Mouse (Mus musculus) stomach, postnatal 0 days (tissue): ENCODE measurements around the gene St8sia6. TPM values are rescaled to one million over a fixed set of nuclear protein-coding genes. Genes with fewer than 3 reads are reported as not detected.
A peak's percentile ranks its signal among the peaks of the same experiment; 100 is the strongest.

Source experiments
- ATAC-seq: fragments of 200-750 bp; cut with Nextera tagmentation; 2 replicates; pipeline ENCODE4 v1.8.0; 2017; ENCODE audit not compliant: low FRiP score, low TSS enrichment
- DNase-seq: peaks from one replicate; pipeline ENCODE4 v3.0.0-alpha.2; 2016; ENCODE audit warnings: low spot score
- H3K27ac ChIP-seq: fragments of 300-500 bp; sonication (generic); replicated peaks from 2 replicates; pipeline ENCODE4 v1.5.1; 2014; ENCODE audit warnings: mild to moderate bottlenecking, control low read depth
- H3K27me3 ChIP-seq: fragments of 300-500 bp; sonication (generic); 2 replicates; pipeline ENCODE4 v1.6.1; 2014; ENCODE audit warnings: low read length; ENCODE audit not compliant: control insufficient read depth, insufficient read depth
- H3K36me3 ChIP-seq: fragments of 300-500 bp; sonication (generic); 2 replicates; pipeline ENCODE4 v1.6.1; 2014; ENCODE audit warnings: low read length, mixed read lengths; ENCODE audit not compliant: control insufficient read depth, insufficient read depth
- H3K4me1 ChIP-seq: fragments of 300-500 bp; sonication (generic); replicated peaks from 2 replicates; pipeline ENCODE4 v1.6.1; 2014; ENCODE audit warnings: antibody characterized with exemption; ENCODE audit not compliant: control insufficient read depth, insufficient read depth
- H3K4me2 ChIP-seq: fragments of 300-500 bp; sonication (generic); replicated peaks from 2 replicates; pipeline ENCODE4 v1.6.1; 2014; ENCODE audit warnings: low read depth, mild to moderate bottlenecking, control low read depth, moderate library complexity
- H3K4me3 ChIP-seq: fragments of 300-500 bp; sonication (generic); 2 replicates; pipeline ENCODE4 v1.5.1; 2014; ENCODE audit warnings: low read depth, low read length, control low read depth
- H3K9ac ChIP-seq: fragments of 300-500 bp; sonication (generic); 2 replicates; pipeline ENCODE4 v1.6.1; 2014; ENCODE audit warnings: mild to moderate bottlenecking, low read length, control low read depth, mixed read lengths
- H3K9me3 ChIP-seq: fragments of 300-500 bp; sonication (generic); 2 replicates; pipeline ENCODE4 v1.6.1; 2016; ENCODE audit warnings: low read length; ENCODE audit not compliant: control insufficient read depth
- CTCF ChIP-seq: IDR thresholded peaks from 2 replicates; pipeline ENCODE4 v1.5.1; 2016; ENCODE audit warnings: antibody characterized with exemption, low read depth, mild to moderate bottlenecking, moderate library complexity
- EP300 ChIP-seq: optimal IDR thresholded peaks from 2 replicates; pipeline ENCODE3; 2016; ENCODE audit warnings: antibody characterized with exemption
- WGBS: fragments of 180-500 bp; shearing (Covaris S2); extraction: QIAGEN DNeasy Blood & Tissue Kit; methylation state at CpG from one replicate; pipeline ENCODE4 v1.1.7; 2014; 5-methylcytosine and 5-hydroxymethylcytosine counted together
- polyA plus RNA-seq: library from polyadenylated mRNA; unstranded; fragments of >200 nt; fragmentation: Nextera tagmentation; extraction: Ambion mirVana; gene quantifications from 2 replicates; pipeline ENCODE4 v1.2.1, GENCODE M21; 2015

Gene St8sia6
- polyA plus RNA-seq, 1 experiment from 2014 or later = 1.1 TPM

DNA sequence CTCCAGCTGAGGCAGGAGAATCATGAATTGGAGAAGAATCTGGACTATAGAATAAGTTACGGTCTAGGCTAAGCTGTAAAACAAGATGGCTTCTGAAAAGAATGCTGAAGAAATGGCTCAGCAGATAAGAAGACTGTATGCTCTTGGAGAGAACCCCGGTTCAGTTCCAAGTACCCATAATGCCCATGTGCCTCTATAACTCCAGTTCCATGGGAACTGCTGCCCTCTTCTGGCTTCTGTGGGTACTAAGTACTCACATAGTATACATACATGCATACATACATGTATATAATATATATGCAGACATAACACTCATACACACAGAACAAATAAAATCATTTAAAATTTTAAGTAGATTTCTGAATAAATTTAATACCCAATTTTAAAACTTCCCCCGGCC, 12.3 kb upstream of the St8sia6 start:
- 90% methylated on average over 3 of the region's 3 CpGs for whole genome bisulfite sequencing
- Histone ChIP-seq H3K27me3 (no peaks in the 10 kb centered on the region), H3K4me1 (no peaks in the 10 kb centered on the region), H3K36me3 (no peaks in the 10 kb centered on the region), H3K27ac (no peak overlapping the region), H3K4me2 (no peak overlapping the region), H3K4me3 (no peak overlapping the region), H3K9ac (no peak overlapping the region), H3K9me3 (no peaks in the 10 kb centered on the region)
- DNase-seq (no peak), ATAC-seq (no peak)
- TF ChIP-seq EP300 = no peak
- peak; percentile 38 for TF ChIP-seq CTCF

DNA sequence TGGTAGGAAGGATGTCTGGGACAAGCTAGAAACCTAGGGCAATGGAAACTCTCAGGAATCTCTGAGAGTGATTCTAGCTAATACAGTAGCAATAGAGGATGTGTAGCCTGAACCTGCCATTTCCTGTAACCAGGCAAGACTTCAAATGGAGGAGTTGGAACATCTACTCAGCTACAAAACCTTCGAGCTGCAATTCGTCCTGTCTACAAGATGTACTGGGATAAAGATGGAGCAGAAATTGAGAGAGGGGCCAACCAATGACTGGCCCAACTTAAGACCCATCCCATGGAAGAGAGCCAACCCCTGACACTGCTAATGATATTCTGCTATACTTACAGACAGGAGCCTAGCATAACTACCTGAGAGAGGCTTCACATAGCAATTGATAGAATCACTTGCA, 6.8 kb upstream of the St8sia6 start:
- Histone ChIP-seq H3K4me3 (no peak overlapping the region), H3K4me1 (no peaks in the 10 kb centered on the region), H3K27me3 (no peaks in the 10 kb centered on the region), H3K36me3 (no peaks in the 10 kb centered on the region), H3K9me3 (no peaks in the 10 kb centered on the region), H3K9ac (no peak overlapping the region), H3K27ac (no peak overlapping the region), H3K4me2 (no peak overlapping the region)
- 94% methylated on average over 2 of the region's 2 CpGs for WGBS
- DNase-seq (no peak), ATAC-seq (no peak)
- TF ChIP-seq CTCF (no peak), EP300 (no peak)

DNA sequence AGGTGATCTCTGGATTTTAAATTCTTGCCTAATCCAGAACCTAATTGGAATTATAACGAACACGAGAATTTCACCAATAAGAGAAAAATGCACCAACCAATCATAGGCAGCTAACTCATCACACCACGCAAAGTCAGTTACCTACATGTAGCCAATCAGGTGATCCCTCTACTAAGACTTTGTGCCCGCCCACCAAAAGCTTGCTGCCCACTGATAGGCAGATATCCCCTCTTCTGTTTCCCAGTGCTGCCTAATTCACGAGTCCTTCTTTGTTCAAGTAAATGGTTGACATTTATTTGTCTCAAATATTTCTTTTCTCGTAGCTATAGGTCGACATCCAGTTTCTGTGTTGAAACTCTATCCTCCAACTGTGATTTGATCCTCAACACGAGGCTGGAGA, 582 bp upstream of the St8sia6 start:
- Histone ChIP-seq H3K4me1 (no peaks in the 10 kb centered on the region), H3K4me2 (no peak overlapping the region), H3K9ac (no peak overlapping the region), H3K36me3 (no peaks in the 10 kb centered on the region), H3K27ac (no peak overlapping the region), H3K4me3 (no peak overlapping the region), H3K9me3 (no peaks in the 10 kb centered on the region), H3K27me3 (no peaks in the 10 kb centered on the region; the same call in 1 of the 2 replicates)
- ATAC-seq = no peak
- DNase-seq = no peak
- TF ChIP-seq EP300 = no peak
- TF ChIP-seq CTCF = no peak
- WGBS = 81% methylated on average over 8 of the region's 8 CpGs

DNA sequence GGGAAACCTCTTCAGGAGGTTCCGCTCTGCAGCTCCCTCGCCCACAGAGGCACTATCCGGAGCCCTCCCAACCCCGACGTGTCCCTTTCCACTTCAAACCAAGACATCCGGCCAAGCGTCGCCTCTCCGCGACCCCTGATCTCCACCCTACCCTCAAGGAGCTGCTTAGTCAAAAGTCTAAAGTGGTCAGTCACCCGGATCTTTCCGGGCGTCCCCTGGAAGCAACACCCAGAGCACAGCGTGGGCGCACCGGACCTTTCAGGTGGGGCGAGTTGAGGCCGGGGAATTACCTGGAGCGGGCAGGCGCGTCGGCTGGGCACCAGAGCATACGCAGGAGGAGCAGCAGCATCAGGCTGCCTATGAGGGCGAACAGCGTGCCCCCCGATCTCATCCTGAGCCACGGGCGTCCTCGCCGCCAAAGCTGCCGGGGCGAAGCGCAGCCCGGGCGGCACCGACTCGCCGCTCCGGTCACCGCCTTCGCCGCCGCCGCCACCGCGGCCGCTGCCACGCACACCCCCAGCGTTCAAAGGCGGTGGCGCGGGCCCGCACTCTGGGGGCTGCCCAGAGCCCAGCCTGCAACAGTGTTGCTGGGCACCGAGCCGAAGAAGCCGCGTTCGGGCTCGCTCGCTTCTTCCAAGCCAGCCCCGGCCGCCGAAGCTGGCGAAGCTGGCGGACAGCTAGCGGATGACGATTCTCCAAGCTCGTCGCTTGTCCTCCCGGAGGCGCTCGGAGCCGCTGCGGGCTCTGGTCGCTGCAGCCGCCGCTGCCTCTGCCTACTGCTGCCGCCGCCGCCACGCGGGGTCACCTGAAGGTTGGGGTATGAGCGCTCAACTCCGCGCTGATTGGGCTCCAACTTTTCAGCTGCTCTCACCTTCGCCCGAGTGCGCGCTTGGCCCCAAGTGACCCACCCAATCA, 553 bp downstream of the St8sia6 start:
- Histone ChIP-seq H3K27me3 (no peaks in the 10 kb centered on the region; the same call in 1 of the 2 replicates), H3K9me3 (no peaks in the 10 kb centered on the region), H3K4me2 (peak overlapping the region; percentile 95), H3K4me1 (no peaks in the 10 kb centered on the region), H3K9ac (peak overlapping the region; percentile 48), H3K36me3 (no peaks in the 10 kb centered on the region), H3K27ac (no peak overlapping the region), H3K4me3 (peak overlapping the region; percentile 55)
- DNase-seq (peak; percentile 55), ATAC-seq (peak; percentile 65)
- 1% methylated on average over 88 of the region's 89 CpGs for WGBS
- TF ChIP-seq EP300 (no peak), CTCF (peak; percentile 11; the same call in 1 of the 2 replicates)

DNA sequence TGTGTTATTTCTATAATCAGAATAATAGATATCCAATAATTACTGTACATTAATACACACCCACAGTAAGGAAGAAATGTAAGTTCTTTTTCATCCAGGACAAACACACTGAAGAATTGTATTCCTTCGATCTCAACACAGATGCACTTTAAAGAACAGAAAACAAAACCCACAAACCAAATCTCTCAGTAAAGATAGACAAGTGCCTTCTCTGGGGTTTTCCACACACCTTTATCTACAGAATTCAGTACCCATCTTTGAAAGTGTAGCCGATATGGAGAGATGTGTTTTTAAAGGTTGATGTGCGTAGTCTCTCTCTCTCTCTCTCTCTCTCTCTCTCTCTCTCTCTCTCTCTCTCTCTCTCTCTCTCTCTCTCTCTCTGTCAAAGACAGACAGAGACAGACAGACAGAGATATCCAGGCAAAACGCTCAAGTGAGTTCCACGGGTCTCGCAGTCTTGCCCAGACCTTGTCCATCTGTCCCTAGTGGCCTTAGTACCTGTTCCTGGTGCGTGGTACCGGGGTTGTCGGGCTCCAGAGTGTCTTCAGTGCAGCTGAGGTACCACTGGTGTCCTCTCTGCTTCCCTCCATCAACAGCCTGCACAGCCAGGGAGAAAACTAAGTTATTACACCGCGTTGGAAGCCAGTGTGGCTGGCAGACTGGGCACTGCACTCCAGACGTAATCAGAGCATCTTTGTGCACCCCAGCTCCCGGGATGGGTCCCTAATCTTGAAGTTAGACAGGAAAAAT, 1.4 kb downstream of the St8sia6 start:
- Histone ChIP-seq H3K4me2 (peak overlapping the region; percentile 95), H3K27ac (no peak overlapping the region), H3K9me3 (no peaks in the 10 kb centered on the region), H3K36me3 (no peaks in the 10 kb centered on the region), H3K9ac (no peak overlapping the region), H3K4me3 (peak overlapping the region; percentile 55), H3K27me3 (no peaks in the 10 kb centered on the region; the same call in 1 of the 2 replicates), H3K4me1 (no peaks in the 10 kb centered on the region)
- no peak for TF ChIP-seq EP300
- TF ChIP-seq CTCF = no peak
- WGBS = 47% methylated on average over 13 of the region's 13 CpGs
- ATAC-seq (no peak), DNase-seq (no peak)

DNA sequence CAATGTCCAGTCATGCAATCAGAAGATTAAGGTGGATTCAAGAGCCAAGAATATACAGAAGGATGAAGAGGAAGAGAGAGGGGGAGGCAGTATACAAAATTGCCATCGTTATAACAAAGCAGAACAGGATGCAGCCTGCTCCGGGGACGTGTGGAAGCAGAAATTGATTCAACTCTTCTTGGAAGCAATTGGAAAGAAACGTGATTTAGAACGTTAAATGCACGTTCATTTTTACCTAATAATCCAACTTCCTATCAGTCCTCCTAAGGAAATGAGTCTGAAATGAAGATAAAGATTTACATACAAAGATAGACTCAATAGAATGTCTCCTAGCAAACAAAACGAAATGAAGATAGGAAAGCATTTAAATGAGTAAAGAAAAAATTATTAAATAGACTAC, 2.3 kb downstream of the St8sia6 start:
- no peak overlapping the region for H3K4me2 ChIP-seq
- no peaks in the 10 kb centered on the region for H3K4me1 ChIP-seq
- no peaks in the 10 kb centered on the region for H3K36me3 ChIP-seq
- H3K27me3 ChIP-seq = no peaks in the 10 kb centered on the region; the same call in 1 of the 2 replicates
- WGBS = 68% methylated on average over 7 of the region's 7 CpGs
- no peak overlapping the region for H3K27ac ChIP-seq
- no peak overlapping the region for H3K4me3 ChIP-seq
- TF ChIP-seq EP300 (no peak), CTCF (no peak)
- no peak overlapping the region for H3K9ac ChIP-seq
- DNase-seq = no peak
- no peak for ATAC-seq
- H3K9me3 ChIP-seq = no peaks in the 10 kb centered on the region
